Mouse (Mus musculus) spleen, adult 2 months (tissue): ENCODE measurements around the gene A030005K14Rik. TPM values are rescaled to one million over a fixed set of nuclear protein-coding genes. Genes with fewer than 3 reads are reported as not detected.

Experiments used
- DNase-seq, 2 experiments: peaks; one replicate each; pipeline versions ENCODE4 v3.0.0 to v3.0.0-alpha.2; 2012 to 2021; ENCODE audit warnings: low spot score in 2 of 2, low read depth in 1 of 2
- H3K27ac ChIP-seq: fragments of 200-500 bp; 2 replicates; pipeline ENCODE4 v1.5.1; 2012; ENCODE audit warnings: low read length, inconsistent platforms; ENCODE audit not compliant: insufficient read depth
- H3K27me3 ChIP-seq: fragments of 200-500 bp; 2 replicates; pipeline ENCODE4 v1.6.1; 2012; ENCODE audit warnings: mild to moderate bottlenecking, moderate library complexity, low read length, inconsistent platforms; ENCODE audit not compliant: control insufficient read depth, insufficient read depth
- H3K36me3 ChIP-seq: fragments of 200-500 bp; 2 replicates; pipeline ENCODE4 v1.6.1; 2012; ENCODE audit warnings: mild to moderate bottlenecking, low read length, inconsistent platforms; ENCODE audit not compliant: control insufficient read depth, insufficient read depth
- H3K4me1 ChIP-seq: fragments of 200-500 bp; 2 replicates; pipeline ENCODE4 v1.6.1; 2011; ENCODE audit warnings: inconsistent platforms; ENCODE audit not compliant: control insufficient read depth, insufficient read depth, insufficient read length
- H3K4me3 ChIP-seq: fragments of 200-500 bp; 2 replicates; pipeline ENCODE4 v1.5.1; 2011; ENCODE audit warnings: mild to moderate bottlenecking, inconsistent platforms; ENCODE audit not compliant: insufficient read depth, insufficient read length; ENCODE audit errors: extremely low read depth
- CTCF ChIP-seq: fragments of 200-500 bp; IDR thresholded peaks from 2 replicates; pipeline ENCODE4 v1.5.1; 2011; ENCODE audit warnings: mild to moderate bottlenecking, inconsistent platforms; ENCODE audit not compliant: insufficient read depth, insufficient read length, insufficient replicate concordance; ENCODE audit errors: extremely low read depth
- POLR2A ChIP-seq: fragments of 200-500 bp; IDR thresholded peaks from 2 replicates; pipeline ENCODE4 v1.6.1; 2011; ENCODE audit warnings: low read depth, low read length, inconsistent platforms
- whole genome bisulfite sequencing: fragments of 180-500 bp; shearing (Covaris S2); methylation state at CpG from one replicate; pipeline ENCODE4 v1.1.7; 2018; 5-methylcytosine and 5-hydroxymethylcytosine counted together
- polyA plus RNA-seq: library from polyadenylated mRNA; depleted of rRNA; stranded (reverse); fragments of >200 nt; gene quantifications from 2 replicates; pipeline ENCODE4 v1.2.3, GENCODE M21; 2012

Gene A030005K14Rik
- polyA plus RNA-seq, 1 experiment, result not detected

DNA sequence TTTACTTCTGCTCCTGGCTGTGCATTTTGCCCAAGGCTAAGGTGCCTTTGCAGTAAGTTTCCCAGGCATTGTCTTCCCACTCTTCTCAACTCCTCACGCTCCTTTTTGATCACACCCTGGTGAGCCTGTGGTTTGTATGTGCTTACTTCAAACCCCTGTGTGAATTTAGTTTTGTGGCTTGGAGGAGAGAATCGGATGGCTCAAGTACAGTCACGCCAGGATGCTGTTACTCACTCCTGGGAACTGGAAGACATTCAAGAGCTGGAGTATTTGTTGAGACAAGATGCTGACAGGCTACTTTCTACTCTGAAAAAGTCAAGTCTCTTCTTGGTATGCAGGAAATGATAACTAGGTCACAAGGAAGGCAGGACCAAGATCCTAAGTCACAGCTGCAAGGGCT, 32.1 kb upstream of the A030005K14Rik start:
- 70% methylated on average over 3 of the region's 3 CpGs for WGBS
- H3K36me3 ChIP-seq, result no peaks in the 10 kb centered on the region
- no peak overlapping the region for H3K4me3 ChIP-seq
- H3K27ac ChIP-seq, result no peak overlapping the region
- no peaks in the 10 kb centered on the region for H3K4me1 ChIP-seq
- H3K27me3 ChIP-seq, result no peaks in the 10 kb centered on the region
- DNase-seq, result no peak
- no peak for TF ChIP-seq POLR2A

DNA sequence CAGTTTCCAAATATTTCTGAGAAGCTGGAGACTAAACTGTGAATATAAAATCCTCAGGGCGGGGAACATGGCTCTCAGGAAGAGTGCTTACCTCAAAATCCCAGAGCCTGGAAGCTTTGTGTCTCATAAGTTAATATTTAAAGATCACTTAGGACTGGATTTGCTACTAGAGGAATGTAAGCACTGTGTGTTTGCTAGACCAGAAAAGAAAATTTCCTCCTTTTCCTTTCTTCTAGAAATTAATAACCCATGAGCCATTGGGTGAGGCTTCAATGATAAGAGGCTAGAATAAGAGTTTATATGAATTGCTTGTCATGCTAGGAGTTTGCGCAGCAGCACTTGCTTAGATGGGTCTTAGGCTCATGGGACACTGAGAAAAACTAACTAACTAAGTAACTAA, 25.6 kb upstream of the A030005K14Rik start:
- Histone ChIP-seq H3K27ac (no peak overlapping the region), H3K36me3 (no peaks in the 10 kb centered on the region), H3K4me1 (no peaks in the 10 kb centered on the region), H3K27me3 (no peaks in the 10 kb centered on the region), H3K4me3 (no peak overlapping the region)
- no peak for DNase-seq
- TF ChIP-seq CTCF, result no peak
- no peak for TF ChIP-seq POLR2A
- 78% methylated on average over 2 of the region's 2 CpGs for WGBS

DNA sequence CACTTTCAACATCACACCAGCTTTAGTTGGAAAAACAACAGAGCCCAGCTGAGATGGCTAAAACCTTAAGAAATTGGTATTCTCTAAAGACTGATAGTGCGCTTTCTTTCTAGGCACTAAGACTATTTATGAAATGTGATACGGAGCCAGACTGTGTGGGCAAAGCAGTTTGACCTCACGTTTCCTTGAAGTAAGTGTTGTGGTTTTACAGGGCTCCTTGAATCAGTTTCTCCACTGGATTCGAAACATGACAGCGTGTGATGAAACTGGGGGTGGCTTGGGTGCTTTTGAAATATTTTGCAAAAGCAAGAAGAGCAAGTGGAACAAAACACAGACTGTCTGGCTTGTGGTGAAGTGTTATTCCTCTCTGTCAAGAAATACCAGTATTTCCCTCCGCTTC, 17.8 kb upstream of the A030005K14Rik start:
- TF ChIP-seq POLR2A (no peak), CTCF (no peak)

GRCm38 (mm10) chr1:83076190-83076917, 17.2 kb upstream of the A030005K14Rik start:
- no peak overlapping the region for H3K4me3 ChIP-seq
- no peak overlapping the region for H3K27ac ChIP-seq
- WGBS, result 50% methylated on average over 11 of the region's 11 CpGs
- H3K4me1 ChIP-seq, result no peaks in the 10 kb centered on the region
- no peak for DNase-seq
- no peaks in the 10 kb centered on the region for H3K27me3 ChIP-seq
- TF ChIP-seq CTCF (peak; percentile 18; the same call in 1 of the 2 replicates), POLR2A (no peak)
- no peaks in the 10 kb centered on the region for H3K36me3 ChIP-seq

More for the DNA sequence above, 17.8 kb upstream of the A030005K14Rik start:
- 29% methylated on average over 6 of the region's 6 CpGs for WGBS
- Histone ChIP-seq H3K27ac (no peak overlapping the region), H3K4me3 (no peak overlapping the region), H3K27me3 (no peaks in the 10 kb centered on the region), H3K4me1 (no peaks in the 10 kb centered on the region), H3K36me3 (no peaks in the 10 kb centered on the region)
- DNase-seq, result no peak

DNA sequence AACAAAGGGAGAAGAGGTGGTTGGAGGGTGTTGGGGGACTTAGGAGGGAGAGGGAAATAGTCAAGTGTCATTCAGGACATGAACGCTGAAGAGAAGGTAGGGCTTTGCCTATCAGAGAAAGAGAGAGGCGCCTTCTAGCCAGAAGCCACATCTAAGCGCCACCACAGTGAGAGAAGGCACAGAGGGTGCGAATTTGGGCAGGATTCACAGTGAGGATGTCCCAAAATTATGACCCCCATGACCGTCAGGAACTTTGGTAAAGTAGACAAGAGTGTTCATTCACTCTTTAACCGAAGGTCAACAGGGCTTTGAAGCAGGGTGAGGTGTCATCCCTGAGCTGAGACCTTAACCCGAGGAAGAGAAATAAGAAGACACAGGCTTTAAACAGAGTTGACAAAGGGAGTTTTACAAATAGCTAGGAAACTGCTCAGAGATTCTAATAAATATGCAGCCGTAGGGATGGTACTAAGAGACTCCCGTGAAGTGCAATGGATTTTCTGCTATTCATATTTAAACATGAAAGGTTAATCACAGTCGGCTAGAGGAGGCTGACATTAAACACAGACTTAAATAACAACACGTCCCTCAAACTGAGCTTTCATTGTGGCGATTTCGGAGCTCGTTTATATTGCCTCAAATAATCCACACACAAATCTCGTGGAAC, 16.5 kb upstream of the A030005K14Rik start:
- no peak for DNase-seq
- WGBS, result 35% methylated on average over 15 of the region's 15 CpGs

DNA sequence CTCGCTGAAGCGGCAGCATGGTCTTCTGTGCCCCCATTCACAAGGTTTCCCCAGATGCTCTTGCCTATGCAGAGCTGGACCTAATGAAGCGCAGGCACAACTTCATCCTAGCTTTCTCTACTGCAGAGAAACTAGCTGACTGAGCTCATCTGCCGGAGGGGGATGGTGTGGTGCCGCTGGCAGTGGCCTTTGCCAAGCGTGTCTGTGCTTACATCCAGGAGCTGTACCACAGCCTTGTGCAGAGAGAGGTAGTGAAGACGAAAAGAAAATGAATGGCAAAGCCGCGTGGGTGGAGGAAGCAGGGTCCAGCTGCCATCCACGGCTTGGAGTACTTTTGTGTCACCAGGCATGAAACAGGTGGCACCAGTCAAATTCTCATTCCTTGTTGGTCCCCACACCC, 8.0 kb upstream of the A030005K14Rik start:
- H3K27me3 ChIP-seq, result no peaks in the 10 kb centered on the region
- no peak for DNase-seq
- no peaks in the 10 kb centered on the region for H3K36me3 ChIP-seq
- WGBS, result 84% methylated on average over 10 of the region's 10 CpGs
- TF ChIP-seq CTCF, result no peak
- TF ChIP-seq POLR2A, result no peak
- H3K4me1 ChIP-seq, result no peaks in the 10 kb centered on the region
- H3K4me3 ChIP-seq, result no peak overlapping the region
- H3K27ac ChIP-seq, result no peak overlapping the region

More for the DNA sequence above, 16.5 kb upstream of the A030005K14Rik start:
- no peak for TF ChIP-seq POLR2A
- no peak for TF ChIP-seq CTCF
- Histone ChIP-seq H3K27ac (no peak overlapping the region), H3K36me3 (no peaks in the 10 kb centered on the region), H3K4me1 (no peaks in the 10 kb centered on the region), H3K27me3 (no peaks in the 10 kb centered on the region), H3K4me3 (no peak overlapping the region)

- WGBS, result 93% methylated on average over 4 of the region's 4 CpGs
- TF ChIP-seq POLR2A, result no peak
- TF ChIP-seq CTCF, result no peak
- Histone ChIP-seq H3K27me3 (no peaks in the 10 kb centered on the region), H3K4me3 (no peak overlapping the region), H3K4me1 (no peaks in the 10 kb centered on the region), H3K36me3 (no peaks in the 10 kb centered on the region), H3K27ac (no peak overlapping the region)
- no peak for DNase-seq
Observed at GRCm38 (mm10) chr1:83066577-83066976, 7.4 kb upstream of the A030005K14Rik start.
